Mouse (Mus musculus) heart, adult 11 months (tissue): Measurements from ENCODE around the gene Slc6a11.

Source experiments
- DNase-seq: peaks from one replicate; pipeline ENCODE4 v3.0.0; 2022

Gene Slc6a11

DNA sequence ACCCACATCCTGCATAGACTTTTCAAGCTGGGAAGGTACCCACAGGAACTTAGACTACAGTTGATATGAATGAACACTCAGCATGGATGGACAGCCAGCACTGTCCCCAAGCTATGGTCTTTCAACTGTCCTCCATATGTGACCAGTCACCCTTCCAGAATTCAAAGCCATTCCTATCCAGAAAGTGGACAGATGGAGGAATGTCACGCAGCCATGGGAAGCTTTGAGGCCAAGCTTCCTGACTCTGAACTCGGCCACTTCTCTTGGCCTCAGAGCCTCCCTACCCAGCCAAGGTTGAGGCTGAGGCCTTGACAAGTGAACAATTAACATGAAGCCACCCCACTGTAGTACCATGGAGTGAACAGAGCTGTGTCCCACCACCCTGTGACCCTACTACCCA lies 138.5 kb downstream of the Slc6a11 start:
- DNase-seq: no peak

GRCm38 (mm10) chr6:114270799-114271198 lies 139.8 kb downstream of the Slc6a11 start:
- no peak for DNase-seq

DNA sequence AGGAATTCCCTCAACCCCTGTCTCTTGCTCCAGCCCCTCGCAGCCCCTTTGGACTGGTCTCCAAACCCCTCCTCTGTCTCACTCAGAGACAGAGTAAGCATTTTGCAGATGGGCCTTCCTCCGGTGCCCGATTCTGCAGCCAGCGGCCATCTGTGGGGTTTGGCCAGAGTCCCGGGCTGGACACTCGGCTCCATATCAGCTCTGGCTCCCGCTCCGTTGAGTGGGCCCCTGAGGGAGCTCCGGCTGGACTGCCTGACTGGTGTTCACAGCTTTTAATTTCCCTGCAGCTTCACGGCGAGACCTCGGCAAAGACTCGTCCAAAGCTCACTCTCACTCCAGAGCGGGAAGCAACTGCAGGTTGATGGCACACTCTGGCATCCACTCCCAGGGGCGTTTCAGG lies 141.2 kb downstream of the Slc6a11 start:
- DNase-seq: peak; percentile 96

DNA sequence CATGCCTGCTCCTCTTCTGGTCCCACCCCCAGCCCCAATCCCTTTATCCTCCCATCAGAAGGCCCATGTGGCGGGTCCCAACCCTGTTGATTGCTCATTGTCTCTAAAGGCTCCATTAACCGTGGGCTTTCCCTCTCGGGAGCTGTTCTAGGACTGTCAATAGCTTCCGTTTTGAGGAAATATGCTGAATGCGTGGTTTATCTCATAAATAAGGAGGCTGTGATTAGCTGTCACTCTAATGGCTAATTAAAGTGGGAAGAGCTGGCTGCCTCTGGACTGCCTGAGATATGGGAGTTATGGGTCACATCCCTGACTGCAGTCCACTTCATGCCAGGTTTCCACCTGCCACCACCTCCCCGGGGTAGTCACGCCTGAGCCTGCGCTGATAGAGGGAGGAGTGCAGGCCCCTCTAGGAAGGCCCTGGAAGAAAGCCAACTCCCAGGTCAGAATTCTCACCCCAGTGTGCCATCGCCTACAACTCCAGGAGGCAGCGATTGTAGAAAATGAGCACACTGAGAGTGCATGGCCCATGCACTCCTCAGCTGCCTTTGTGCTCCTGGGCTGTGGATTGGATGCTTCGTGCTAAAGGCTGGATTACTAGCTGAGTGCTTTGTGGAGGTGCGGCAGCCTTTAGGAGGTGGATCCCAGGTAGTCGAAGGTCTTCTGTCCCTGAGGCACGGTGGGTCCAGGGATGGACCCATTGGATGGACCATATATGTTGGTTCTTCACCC lies 143.1 kb downstream of the Slc6a11 start:
- DNase-seq: no peak

GRCm38 (mm10) chr6:114275800-114276199 lies 144.8 kb downstream of the Slc6a11 start:
- no peak for DNase-seq

DNA sequence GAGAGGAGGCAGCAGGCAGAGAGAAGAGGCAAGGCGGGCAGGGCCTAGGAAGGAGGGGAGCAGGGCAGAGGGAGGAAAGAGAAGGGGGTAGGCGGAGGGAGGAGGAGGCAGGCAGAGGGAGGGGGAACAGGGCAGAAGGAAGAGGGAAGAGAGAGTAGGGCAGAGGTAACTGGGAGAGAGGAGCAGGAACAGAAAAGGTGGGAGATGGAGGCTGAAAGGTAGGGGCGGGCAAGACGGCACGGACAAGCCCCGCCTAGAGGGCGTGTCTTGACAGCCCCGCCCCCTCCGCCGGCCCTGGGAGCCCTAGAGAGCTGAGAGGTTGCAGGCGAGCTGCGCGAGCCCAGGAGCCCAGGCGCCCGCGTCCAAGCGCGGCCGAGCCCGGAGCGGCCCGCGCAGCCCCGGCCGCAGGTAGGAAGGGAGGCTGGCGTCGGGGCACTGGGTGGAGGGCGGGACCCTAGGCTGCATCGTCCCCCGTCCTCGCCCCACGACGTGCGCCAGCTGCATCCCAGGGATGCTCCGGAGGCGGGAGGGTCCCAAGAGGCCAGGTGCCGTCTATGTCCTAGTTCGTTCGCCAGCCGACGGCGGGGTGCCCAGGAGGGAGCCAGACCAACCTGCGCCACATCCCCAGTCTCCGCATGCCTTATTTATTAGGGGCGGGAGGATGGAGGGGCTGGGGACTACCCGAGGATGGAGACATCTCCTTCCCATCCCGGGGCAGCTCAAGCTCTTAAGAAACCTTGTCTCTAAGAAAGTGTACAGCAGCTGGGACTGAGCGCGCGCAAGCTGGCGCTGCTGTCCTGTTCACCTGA lies 151.6 kb downstream of the Slc6a11 start, which contains the start of gene Slc6a1:
Gene Slc6a1 (plus strand): TSS at position 167 of the 809 bp plus-strand sequence.
- no peak for DNase-seq

DNA sequence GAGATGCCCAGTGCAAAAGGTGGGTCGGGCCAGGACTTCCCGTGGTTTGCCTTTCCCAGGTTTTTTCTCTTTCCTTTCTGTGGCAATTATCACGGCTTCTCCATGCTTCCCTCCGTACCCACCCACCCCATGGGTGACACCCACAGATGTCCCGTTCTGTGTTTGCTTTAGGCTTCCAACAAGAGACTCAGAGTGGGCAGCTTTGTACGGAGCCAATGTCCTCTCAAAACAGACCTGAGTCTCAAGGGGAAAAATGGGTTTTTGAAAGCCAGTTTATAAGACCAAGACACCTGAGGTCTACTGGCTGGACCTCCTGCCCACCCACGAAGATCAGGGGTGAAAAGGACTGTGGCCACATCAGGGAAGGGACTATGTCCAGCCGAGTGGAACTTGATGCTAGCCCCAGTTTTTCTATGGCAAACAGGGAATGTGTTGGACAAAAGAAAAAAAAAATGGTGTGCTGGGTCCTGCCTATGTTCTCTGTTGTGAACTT lies 152.3 kb downstream of the Slc6a11 start:
- DNase-seq: no peak

- DNase-seq: no peak
Measured at GRCm38 (mm10) chr6:114283927-114284703, 153.1 kb downstream of the Slc6a11 start.

DNA sequence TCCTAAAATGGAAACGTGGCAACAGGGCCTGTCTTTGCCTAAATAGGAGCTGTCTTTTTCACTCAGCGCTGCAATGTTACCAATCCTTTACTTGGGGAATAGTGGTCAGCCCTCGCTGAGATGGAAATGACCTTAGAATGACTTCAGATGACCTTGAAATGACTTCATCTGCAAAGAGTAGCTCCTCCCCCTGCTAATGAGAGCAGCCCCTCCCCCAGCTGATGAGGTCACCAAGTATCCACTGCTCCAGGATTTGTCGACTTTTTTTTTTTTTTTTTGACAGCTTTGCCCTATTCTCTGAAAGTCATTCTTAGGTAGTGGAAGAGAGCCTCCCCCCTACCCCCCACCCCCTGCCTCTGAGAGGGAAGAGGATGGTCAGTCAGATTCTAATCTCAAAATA lies 154.4 kb downstream of the Slc6a11 start:
- DNase-seq: no peak

- no peak for DNase-seq
Measured at GRCm38 (mm10) chr6:114289106-114289505, 158.1 kb downstream of the Slc6a11 start.

- no peak for DNase-seq
Measured at GRCm38 (mm10) chr6:114290184-114290583, 159.1 kb downstream of the Slc6a11 start.

GRCm38 (mm10) chr6:114290929-114291328 lies 159.9 kb downstream of the Slc6a11 start:
- no peak for DNase-seq

GRCm38 (mm10) chr6:114291396-114291795 lies 160.4 kb downstream of the Slc6a11 start:
- DNase-seq: no peak

DNA sequence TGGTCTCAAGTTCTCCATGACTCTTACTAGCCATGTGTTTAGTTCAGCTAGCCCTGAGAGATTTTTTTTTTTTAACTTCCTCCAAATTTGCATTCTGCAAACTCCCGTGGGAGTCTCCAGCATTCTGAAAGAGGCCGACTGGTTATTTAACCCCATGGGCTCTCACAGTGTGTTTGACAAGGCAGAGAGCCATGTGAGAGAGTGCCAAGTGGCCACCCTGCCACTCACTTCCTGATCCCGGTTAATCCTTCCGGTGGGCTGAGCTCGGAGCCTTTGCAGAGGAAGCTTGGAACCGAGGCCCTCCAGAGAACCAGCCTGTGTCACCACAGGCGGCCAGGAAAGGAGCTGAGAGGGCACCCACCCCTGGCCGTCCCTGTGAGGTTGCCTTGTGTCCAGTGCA lies 162.5 kb downstream of the Slc6a11 start:
- DNase-seq: peak; percentile 93

DNA sequence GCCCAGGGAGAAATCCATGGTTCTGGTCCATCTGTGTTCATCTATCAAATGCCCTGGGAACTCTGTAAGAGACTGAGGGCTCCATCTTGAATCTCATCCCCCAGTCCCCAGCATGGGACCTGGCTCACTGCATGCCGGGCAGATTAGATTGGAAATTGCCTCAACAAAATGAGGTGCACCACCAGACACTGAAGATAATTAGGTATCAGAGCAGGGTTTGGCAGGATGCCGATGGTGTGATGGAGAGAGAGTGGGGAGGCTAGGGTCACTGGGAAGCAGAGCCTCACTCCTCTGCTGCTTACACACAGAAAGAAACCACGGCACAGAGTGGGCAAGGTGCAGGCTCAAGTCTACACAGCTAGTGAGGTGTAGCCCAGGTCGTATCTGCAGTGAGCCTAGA lies 164.0 kb downstream of the Slc6a11 start:
- DNase-seq: no peak

GRCm38 (mm10) chr6:114297260-114298002 lies 166.4 kb downstream of the Slc6a11 start:
- DNase-seq: no peak
